ENCODE assay signal across 9 mouse cellular contexts in genomic region chr8:78437140-78438045, GRCm38 (mm10). TPM values are rescaled to one million over a fixed set of nuclear protein-coding genes. Genes with fewer than 3 reads are reported as not detected.
DNase-seq lines count a peak whose midpoint lies in the region; ATAC-seq lines count a peak whose summit lies in the region.
"Had no signal": no experiment of that assay in that cellular context is flagged by ENCODE, and none has a peak within 500 bp of the region (broad histone marks: within the 10 kb centered on the region; RNA-seq: fewer than 3 reads in every experiment).

No protein-coding gene starts in this region.

- H3K27ac ChIP-seq in lung, embryonic 15.5 days = no peak overlapping the region
- no peak overlapping the region for H3K27ac ChIP-seq in forebrain, embryonic 11.5 days (ENCODE audit: low read depth, low read length)
- H3K27ac ChIP-seq in limb, embryonic 11.5 days (replicated peaks; ENCODE audit: low read depth, low read length) = no peak overlapping the region
- H3K27ac ChIP-seq in stomach, embryonic 15.5 days = no peak overlapping the region
- H3K27ac ChIP-seq: liver, embryonic 15.5 days had no signal

- H3K4me2 ChIP-seq in lung, embryonic 15.5 days = no peak overlapping the region
- H3K4me2 ChIP-seq in forebrain, embryonic 11.5 days (ENCODE audit: low read depth, low read length, severe bottlenecking) = peak overlapping the region; percentile 60; the same call in 1 of the 2 replicates
- peak overlapping the region; percentile 16; the same call in 1 of the 2 replicates for H3K4me2 ChIP-seq in limb, embryonic 11.5 days (ENCODE audit: low read depth, severe bottlenecking)
- peak overlapping the region; percentile 56 for H3K4me2 ChIP-seq in stomach, embryonic 15.5 days

- 5% methylated on average over 32 of the region's 32 CpGs for WGBS in lung, embryonic 15.5 days
- 2% methylated on average over 32 of the region's 32 CpGs for WGBS in forebrain, embryonic 11.5 days
- 2% methylated on average over 32 of the region's 32 CpGs for WGBS in limb, embryonic 11.5 days
- WGBS in stomach, embryonic 15.5 days = 4% methylated on average over 32 of the region's 32 CpGs

- ATAC-seq in lung, embryonic 15.5 days (ENCODE audit: borderline replicate concordance, extremely low read depth, low FRiP score, low TSS enrichment) = peak; percentile 27; the same call in 1 of the 2 replicates
- no peak; the same call in 1 of the 2 replicates for ATAC-seq in forebrain, embryonic 11.5 days (replicated peaks; ENCODE audit: low FRiP score)
- ATAC-seq in limb, embryonic 11.5 days (ENCODE audit: insufficient number of reproducible peaks, low FRiP score, low TSS enrichment, low read depth) = no peak
- ATAC-seq in stomach, embryonic 15.5 days (ENCODE audit: insufficient read depth, low FRiP score, low read depth) = no peak

- no peak overlapping the region for H3K9ac ChIP-seq in lung, embryonic 15.5 days
- no peak overlapping the region for H3K9ac ChIP-seq in forebrain, embryonic 11.5 days (ENCODE audit: low read length)
- no peak overlapping the region for H3K9ac ChIP-seq in limb, embryonic 11.5 days (ENCODE audit: low read length)
- H3K9ac ChIP-seq in stomach, embryonic 15.5 days = no peak overlapping the region
- H3K9ac ChIP-seq: liver, embryonic 15.5 days had no signal

- peaks cover 21% of the 10 kb centered on the region; the same call in 1 of the 2 replicates for H3K4me1 ChIP-seq in lung, embryonic 15.5 days
- peaks cover 12% of the 10 kb centered on the region for H3K4me1 ChIP-seq in forebrain, embryonic 11.5 days (replicated peaks; ENCODE audit: control insufficient read depth, insufficient read depth, low read length)
- H3K4me1 ChIP-seq in limb, embryonic 11.5 days (ENCODE audit: control insufficient read depth, insufficient read depth, low read length) = peaks cover 5% of the 10 kb centered on the region; the same call in 1 of the 2 replicates
- peaks cover 27% of the 10 kb centered on the region; the same call in 1 of the 2 replicates for H3K4me1 ChIP-seq in stomach, embryonic 15.5 days
- H3K4me1 ChIP-seq: liver, embryonic 15.5 days had no signal

- peak overlapping the region; percentile 37; the same call in 1 of the 2 replicates for H3K4me3 ChIP-seq in lung, embryonic 15.5 days
- 0 out of 2 replicates have a peak overlapping the region, but pooled peaks have one; percentile 35 for H3K4me3 ChIP-seq in forebrain, embryonic 11.5 days (ENCODE audit: low read depth, low read length)
- H3K4me3 ChIP-seq in limb, embryonic 11.5 days (ENCODE audit: low read depth, low read length) = peak overlapping the region; percentile 26; the same call in 1 of the 2 replicates
- peak overlapping the region; percentile 31; the same call in 1 of the 2 replicates for H3K4me3 ChIP-seq in stomach, embryonic 15.5 days (replicated peaks)
- H3K4me3 ChIP-seq: liver, embryonic 15.5 days had no signal

- H3K9me3 ChIP-seq in lung, embryonic 15.5 days = no peaks in the 10 kb centered on the region
- H3K9me3 ChIP-seq in forebrain, embryonic 11.5 days (ENCODE audit: control insufficient read depth, low read length) = no peaks in the 10 kb centered on the region
- H3K9me3 ChIP-seq in limb, embryonic 11.5 days (ENCODE audit: control insufficient read depth, low read length) = no peaks in the 10 kb centered on the region
- H3K9me3 ChIP-seq in stomach, embryonic 15.5 days = no peaks in the 10 kb centered on the region
- H3K9me3 ChIP-seq: liver, embryonic 15.5 days had no signal

- H3K36me3 ChIP-seq in lung, embryonic 15.5 days = no peaks in the 10 kb centered on the region
- no peaks in the 10 kb centered on the region for H3K36me3 ChIP-seq in forebrain, embryonic 11.5 days (ENCODE audit: control insufficient read depth, insufficient read depth, low read length)
- H3K36me3 ChIP-seq in limb, embryonic 11.5 days (ENCODE audit: control insufficient read depth, insufficient read depth, low read length) = no peaks in the 10 kb centered on the region
- no peaks in the 10 kb centered on the region for H3K36me3 ChIP-seq in stomach, embryonic 15.5 days
- H3K36me3 ChIP-seq: liver, embryonic 15.5 days had no signal

- H3K27me3 ChIP-seq in lung, embryonic 15.5 days = peaks cover 88% of the 10 kb centered on the region
- H3K27me3 ChIP-seq in forebrain, embryonic 11.5 days (ENCODE audit: control insufficient read depth, insufficient read depth, low read length) = peaks cover 84% of the 10 kb centered on the region
- peaks cover 77% of the 10 kb centered on the region for H3K27me3 ChIP-seq in limb, embryonic 11.5 days (ENCODE audit: control insufficient read depth, insufficient read depth, low read length)
- H3K27me3 ChIP-seq in stomach, embryonic 15.5 days (replicated peaks) = peaks cover 73% of the 10 kb centered on the region

- no peak for DNase-seq in lung, postnatal 36 days
- peak; percentile 63 for DNase-seq in forebrain, embryonic 11.5 days (ENCODE audit: low spot score)
- no peak for DNase-seq in limb, embryonic 11.5 days (ENCODE audit: low spot score)
- DNase-seq in cerebellum, adult 8-10 months = no peak
- no peak for DNase-seq in urinary bladder, postnatal 14 days (ENCODE audit: low spot score)
- DNase-seq: kidney, adult 18-20 months had no signal

RNA-seq across cellular contexts. Expression of gene Pou4f2, which starts 0.9 kb away (rescaled TPM):
- polyA plus RNA-seq in lung, embryonic 15.5 days (2015; fragmentation: Nextera tagmentation; extraction: Ambion mirVana) = not detected in 2 replicates
- not detected in 2 replicates for polyA plus RNA-seq in forebrain, embryonic 11.5 days (2014; fragmentation: Nextera tagmentation; extraction: Ambion mirVana)
- not detected in 2 replicates for polyA plus RNA-seq in limb, embryonic 11.5 days (2014; fragmentation: Nextera tagmentation; extraction: Ambion mirVana)
- not detected in 2 replicates for polyA plus RNA-seq in stomach, embryonic 15.5 days (2015; fragmentation: Nextera tagmentation; extraction: Ambion mirVana)
- polyA plus RNA-seq: liver, embryonic 15.5 days had no signal
